Mouse (Mus musculus) urinary bladder, adult 2 months (tissue): Measurements from ENCODE around the gene Zfp119a. TPM values are rescaled to one million over a fixed set of nuclear protein-coding genes. Genes with fewer than 3 reads are reported as not detected.
"Not testable (repeated sequence)": the region's sequence is repeated elsewhere in the genome, so short reads cannot be mapped to it uniquely, and the experiment has no call there.

ENCODE experiments used
- DNase-seq: peaks from one replicate; pipeline ENCODE4 v3.0.0; 2022; ENCODE audit warnings: low spot score
- polyA plus RNA-seq: library from polyadenylated mRNA; depleted of rRNA; stranded (reverse); fragments of >200 nt; gene quantifications from 2 replicates; pipeline ENCODE4 v1.2.3, GENCODE M21; 2012; rRNA removed

Gene Zfp119a
- 4.7 and 5.2 TPM in 2 replicates for polyA plus RNA-seq

DNA sequence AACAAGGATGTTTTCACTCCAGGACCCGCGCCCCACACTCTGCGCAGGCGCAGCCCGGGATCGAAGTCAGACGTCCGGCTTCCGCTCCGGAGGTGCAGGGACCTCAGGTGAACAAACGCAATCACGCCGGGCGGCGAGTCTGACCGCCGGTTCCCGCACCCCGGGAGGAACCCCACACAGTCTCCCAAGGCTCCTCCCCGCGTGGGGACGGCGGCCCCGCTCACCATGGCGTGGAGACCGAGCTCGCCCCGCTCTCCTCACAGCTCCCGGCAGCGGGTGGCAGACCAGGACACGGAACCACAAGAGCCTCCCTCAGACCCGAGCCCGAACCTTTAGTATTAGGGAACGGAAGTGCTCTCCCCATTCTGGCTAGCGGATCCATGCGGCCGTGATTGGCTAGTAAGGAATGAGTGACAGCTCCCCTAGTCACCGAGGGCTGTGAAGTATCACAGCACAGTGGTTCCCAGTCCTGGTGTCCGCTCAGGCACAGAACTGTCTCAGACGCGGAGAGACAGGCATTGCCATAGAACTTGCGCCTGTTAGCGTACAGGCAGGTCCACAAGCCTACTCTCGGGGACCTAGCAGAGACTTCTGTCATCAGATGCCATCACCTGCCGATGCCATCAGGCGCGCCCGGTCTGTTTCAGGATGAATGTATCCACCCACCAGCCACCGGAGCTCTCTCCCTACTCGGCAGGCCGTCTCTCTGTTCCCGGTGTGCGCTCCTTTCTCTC lies at the start of gene Zfp119a:
Gene Zfp119a (minus strand): TSS at position 295 of the 734 bp plus-strand sequence.
- peak; percentile 70 for DNase-seq

DNA sequence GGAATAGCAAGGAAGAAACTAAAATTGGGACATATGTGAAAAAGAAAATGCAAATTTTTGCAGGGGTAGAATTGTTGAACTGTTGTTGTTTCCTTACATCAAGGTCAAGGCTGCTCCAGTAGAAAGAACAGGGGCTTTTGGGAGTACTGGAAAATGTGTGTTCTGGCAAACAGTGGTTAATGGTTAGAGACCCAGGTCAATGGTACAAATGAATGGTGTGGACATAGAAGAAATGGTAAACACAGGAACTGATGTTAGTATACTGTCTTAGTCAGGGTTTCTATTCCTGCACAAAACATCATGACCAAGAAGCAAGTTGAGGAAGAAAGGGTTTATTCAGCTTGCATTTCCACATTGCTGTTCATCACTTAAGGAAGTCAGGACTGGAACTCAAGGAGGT lies 27.9 kb upstream of the Zfp119a start:
- DNase-seq = no peak

DNA sequence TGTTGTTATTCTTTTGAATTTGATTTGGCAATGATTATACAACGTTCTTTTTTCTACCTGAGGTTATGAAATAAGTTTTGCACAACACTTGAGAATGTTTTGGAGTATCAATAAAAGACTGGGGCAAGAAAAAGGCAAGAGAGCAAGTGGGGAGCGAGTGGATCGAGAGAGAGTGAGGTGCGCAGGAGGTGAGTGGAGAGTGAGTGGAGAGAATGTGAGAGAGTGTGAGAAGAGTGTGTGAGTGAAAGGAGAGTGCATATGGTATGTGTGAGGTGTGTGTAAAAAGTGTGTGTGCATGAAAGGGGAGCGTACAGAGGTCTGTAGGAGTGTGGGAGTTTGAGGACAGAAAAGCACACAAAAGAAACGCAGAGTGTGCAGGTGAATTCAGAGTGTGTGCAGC lies 25.4 kb upstream of the Zfp119a start:
- no peak for DNase-seq

DNA sequence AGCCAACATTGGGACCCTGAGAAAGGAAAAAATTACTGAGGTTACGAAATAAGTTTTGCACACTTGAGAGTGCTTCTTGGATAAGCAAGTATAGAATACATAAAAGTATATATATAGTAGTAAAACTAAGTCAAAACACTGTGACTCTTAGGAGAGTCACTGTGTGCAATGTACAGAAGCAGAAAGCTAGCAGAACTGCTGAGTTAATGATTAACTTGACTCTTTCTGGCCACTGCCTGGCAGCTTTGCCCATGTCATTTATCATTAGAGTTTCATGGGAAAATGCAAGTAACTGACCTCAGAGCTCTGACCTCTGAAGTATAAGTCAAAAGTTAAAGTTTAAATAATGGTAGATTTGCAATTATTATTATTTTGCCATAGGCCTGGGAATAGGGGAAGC lies 25.0 kb upstream of the Zfp119a start:
- DNase-seq = no peak

DNA sequence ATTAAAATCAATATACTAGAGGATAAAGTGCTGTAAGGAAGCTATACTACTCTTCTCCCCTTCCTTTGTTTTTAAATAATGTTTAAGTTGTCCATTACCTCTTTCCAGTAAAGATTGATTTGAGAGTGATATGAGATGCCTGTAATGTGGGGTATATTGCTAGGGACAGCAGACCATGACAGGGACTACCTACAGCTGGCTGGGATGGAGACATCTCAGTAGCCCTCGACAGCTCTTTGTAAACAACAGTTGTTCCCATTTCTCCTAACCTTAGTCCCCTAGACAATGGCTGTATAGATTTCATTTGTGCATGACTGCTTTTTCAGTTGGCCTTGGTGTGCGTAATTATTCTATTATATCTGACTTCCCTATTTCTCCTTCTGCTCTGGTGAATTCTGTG lies 24.4 kb upstream of the Zfp119a start:
- no peak for DNase-seq

DNA sequence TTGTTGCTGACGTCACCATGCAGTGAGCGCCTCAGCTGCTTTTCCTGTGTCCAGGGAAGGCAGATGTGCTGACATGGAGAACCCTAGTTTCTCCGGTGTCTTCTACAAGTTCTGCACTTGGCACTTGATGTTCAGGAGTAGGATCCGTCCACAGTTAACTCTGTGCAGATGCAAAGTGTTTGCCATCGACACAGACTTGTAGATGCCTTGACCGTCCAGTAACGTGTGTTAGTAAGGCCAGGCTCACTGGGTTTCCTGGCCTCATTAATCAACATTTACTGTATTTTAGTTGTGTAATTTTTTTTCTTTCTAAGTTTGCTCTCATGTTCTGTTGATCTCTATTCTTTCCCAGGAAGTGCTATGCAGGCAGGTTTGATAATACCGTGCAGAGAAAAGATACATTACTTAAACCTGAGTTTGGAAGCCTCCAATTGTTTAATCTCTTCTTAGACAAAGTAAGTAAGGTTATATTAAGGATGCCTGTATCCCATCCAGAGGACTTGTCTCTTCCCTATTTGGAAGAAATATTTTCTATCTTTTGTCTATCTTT lies 13.8 kb upstream of the Zfp119a start:
- DNase-seq = not testable (repeated sequence)

DNA sequence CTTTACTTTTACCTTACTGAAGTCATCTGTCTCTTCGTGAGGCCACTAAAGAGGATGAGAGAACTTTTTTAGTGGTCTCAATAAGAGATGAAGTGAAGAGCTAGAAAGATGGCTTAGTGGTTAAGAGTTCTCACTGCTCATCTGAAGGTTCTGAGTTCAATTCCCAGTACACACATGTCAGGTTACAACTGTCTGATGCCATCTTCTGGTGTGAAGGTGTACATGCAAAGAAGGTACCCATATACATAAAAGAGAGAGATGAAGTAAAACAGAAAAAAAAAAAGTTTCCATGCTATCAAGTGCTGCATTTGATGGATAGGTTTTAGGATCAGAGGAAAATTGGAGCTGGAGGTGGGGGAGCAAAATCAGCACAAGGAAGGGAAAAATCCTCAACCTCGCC lies 6.2 kb upstream of the Zfp119a start:
- no peak for DNase-seq

DNA sequence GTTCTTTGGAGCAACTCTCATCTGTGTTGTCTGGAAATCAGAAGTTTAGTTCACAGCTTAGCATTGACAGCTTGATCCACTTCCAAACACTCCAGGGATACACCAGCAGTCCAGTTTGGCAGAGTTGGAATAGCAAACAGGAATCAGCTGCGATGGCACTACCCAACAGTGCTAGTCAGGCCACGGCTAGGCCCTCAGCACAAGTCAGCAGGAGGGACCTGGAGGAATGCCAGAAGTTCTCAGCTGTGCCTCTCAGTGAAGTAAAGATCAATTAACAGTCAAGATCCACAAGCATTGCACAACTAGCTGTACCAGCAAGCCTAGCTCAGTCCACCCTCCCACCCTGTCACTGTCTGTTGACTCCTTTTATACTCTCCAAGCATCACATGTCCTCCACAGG lies 4.9 kb upstream of the Zfp119a start:
- DNase-seq = no peak

DNA sequence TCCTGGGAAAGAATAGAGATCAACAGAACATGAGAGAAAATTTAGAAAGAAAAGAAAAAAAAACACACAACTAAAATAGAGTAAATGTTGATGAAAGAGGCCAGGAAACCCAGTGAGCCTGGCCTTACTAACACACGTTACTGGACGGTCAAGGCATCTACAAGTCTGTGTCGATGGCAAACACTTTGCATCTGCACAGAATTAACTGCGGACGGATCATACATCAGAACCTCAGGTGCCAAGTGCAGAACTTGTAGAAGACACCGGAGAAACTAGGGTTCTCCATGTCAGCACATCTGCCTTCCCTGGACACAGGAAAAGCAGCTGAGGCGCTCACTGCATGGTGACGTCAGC lies 471 bp downstream of the Zfp119a start:
- not testable (repeated sequence) for DNase-seq

DNA sequence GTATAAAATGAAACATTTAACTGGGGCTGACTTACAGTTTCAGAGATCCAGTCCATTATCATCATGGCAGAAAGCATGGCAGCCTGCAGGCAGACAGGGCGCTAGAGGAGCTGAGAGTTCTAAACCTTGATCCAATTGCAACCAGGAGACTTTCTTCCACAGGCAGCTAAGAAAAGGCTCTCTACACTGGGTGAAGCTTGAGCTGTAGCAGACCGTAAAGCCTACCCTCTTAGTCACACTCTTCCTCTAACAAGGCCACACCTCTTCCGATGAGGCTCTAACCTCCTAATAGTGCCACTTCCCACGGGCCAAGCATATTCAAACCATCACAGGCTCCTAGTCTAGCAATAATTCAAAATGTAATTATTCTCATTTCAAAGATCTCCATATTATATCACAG lies 1.5 kb downstream of the Zfp119a start:
- DNase-seq = no peak

DNA sequence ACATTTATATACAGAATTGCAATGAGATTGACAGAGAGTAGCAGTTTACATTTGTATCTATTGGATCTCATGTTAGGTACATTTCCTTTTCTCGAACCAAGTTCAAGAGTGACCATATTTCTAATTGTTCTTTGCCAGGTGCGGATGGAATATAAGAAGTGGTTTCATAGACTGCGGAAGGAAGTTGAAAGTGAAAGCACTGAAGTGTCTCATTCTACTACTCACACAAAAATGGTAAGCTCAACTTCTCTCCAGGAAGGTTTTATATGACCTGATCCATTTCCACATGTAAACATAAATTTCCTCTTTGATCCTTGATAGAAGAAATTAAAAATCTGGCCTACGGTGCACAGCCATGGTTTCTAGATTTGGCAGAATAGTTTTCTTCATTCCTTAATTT lies 35.7 kb downstream of the Zfp119a start:
- DNase-seq = no peak

DNA sequence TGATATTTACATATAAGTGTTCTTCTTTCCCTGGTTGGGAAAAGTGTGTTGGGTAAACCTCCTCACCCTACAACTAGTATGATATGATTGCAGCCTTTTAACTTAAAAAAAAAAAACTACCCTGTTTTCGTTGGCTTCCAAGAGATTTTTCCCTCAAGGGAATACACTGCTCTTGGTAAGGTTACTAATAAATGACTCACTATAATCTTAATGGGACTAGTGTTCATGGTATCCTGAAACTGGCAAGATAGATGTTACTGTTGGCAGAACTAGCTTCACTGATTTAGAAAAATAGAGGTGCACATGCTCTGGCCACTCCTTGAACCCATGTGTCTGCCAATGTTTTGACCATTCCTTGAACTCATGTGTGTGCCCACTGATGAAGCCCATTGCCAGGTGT lies 57.2 kb downstream of the Zfp119a start:
- DNase-seq = no peak

DNA sequence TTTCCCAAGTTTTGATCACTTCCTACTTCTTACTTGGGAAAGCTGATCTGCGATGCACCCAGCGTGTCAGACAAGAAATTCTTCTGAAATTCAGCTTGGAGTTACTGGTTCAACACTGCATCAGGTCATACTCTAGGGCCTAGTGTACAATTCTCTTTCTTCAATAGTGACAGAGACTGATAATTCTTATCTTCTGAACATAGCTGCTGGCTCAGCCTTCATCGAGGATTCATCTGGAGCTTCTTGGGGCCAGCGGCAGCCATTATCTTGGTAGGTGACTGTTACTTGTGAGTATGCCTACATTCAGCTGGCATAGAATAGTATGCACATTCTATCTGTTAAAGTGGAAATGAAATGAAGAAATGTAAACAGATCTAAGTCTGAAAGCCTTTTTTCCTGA lies 61.9 kb downstream of the Zfp119a start:
- no peak for DNase-seq

Other genes starting within 250 kb of the Zfp119a start
- gene Pot1b, start 166.3 kb downstream of the Zfp119a start, polyA plus RNA-seq = 11.1 and 13.9 TPM in 2 replicates
- 0.58 and 0.60 TPM in 2 replicates for gene Adgre4, start 128.9 kb downstream of the Zfp119a start, polyA plus RNA-seq
- gene Zfp959, start 13.2 kb upstream of the Zfp119a start, polyA plus RNA-seq = 8.4 and 8.8 TPM in 2 replicates
- gene Zfp119b, start 70.6 kb upstream of the Zfp119a start, polyA plus RNA-seq = 5.4 TPM in 2 replicates
- 2.9 and 3.1 TPM in 2 replicates for gene Ebi3, start 73.7 kb upstream of the Zfp119a start, polyA plus RNA-seq
- gene Yju2, start 80.2 kb upstream of the Zfp119a start, polyA plus RNA-seq = 10.1 and 11.1 TPM in 2 replicates
- 1.0 and 1.7 TPM in 2 replicates for gene Shd, start 91.5 kb upstream of the Zfp119a start, polyA plus RNA-seq
- 0.57 and 1.2 TPM in 2 replicates for gene Fsd1, start 107.6 kb upstream of the Zfp119a start, polyA plus RNA-seq
- gene Stap2, start 126.7 kb upstream of the Zfp119a start, polyA plus RNA-seq = 29.6 and 38.6 TPM in 2 replicates
- 50.4 and 51.1 TPM in 2 replicates for gene Mpnd, start 126.8 kb upstream of the Zfp119a start, polyA plus RNA-seq
- 55.5 and 78.1 TPM in 2 replicates for gene Sh3gl1, start 157.7 kb upstream of the Zfp119a start, polyA plus RNA-seq
- 2.1 and 2.2 TPM in 2 replicates for gene Chaf1a, start 161.5 kb upstream of the Zfp119a start, polyA plus RNA-seq
- gene Ubxn6, start 196.1 kb upstream of the Zfp119a start, polyA plus RNA-seq = 62.3 and 62.7 TPM in 2 replicates
- 68.8 and 70.6 TPM in 2 replicates for gene Hdgfl2, start 200.7 kb upstream of the Zfp119a start, polyA plus RNA-seq
- 96.9 and 98.3 TPM in 2 replicates for gene Plin4, start 230.9 kb upstream of the Zfp119a start, polyA plus RNA-seq
- gene Plin5, start 238.7 kb upstream of the Zfp119a start, polyA plus RNA-seq = 1.4 and 1.9 TPM in 2 replicates
- gene Lrg1, start 243.1 kb upstream of the Zfp119a start, polyA plus RNA-seq = 23.4 and 23.9 TPM in 2 replicates